Comparison of ENCODE assay signal across 8 mouse cellular contexts in the genomic region with DNA sequence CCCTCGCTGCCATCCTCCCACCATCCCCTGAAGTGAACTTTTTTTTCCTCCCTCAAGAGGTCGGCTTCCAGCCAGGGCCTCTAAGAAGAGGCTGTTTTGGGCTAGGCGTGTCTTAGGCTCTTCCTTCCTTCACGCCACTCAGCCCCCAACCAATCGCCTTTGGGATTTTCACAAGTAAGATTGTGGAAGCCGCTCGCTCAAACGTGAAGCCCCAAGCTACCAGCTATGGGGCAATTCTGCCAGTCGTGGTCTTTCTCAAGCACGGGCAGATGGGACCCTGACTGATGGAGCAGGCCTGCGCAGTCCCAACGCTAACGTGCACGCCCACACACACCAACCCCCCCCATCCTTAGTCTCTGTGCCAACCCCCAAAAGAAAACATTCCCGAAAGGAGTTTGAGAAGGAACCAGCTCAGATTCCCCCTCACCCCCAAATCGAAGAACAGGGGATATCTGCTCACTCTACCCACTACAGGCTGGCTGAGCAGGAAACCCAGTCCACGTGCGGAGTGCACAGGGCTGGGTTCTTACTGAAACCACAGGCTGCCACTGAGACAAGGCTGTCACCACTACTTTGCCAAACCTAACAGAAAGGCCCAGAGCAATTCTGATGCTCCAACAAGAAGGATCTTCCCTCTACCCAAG. TPM values are rescaled to one million over a fixed set of nuclear protein-coding genes. Genes with fewer than 3 reads are reported as not detected.
DNase-seq lines count a peak whose midpoint lies in the region; ATAC-seq and TF ChIP-seq lines count a peak whose summit lies in the region.

No protein-coding gene starts in this region.

- H3K4me2 ChIP-seq in forebrain, embryonic 13.5 days, result peak overlapping the region; percentile 97
- peak overlapping the region; percentile 86 for H3K4me2 ChIP-seq in hindbrain, embryonic 12.5 days (replicated peaks)
- peak overlapping the region; percentile 96 for H3K4me2 ChIP-seq in limb, embryonic 12.5 days
- H3K4me2 ChIP-seq in stomach, embryonic 14.5 days (replicated peaks; ENCODE audit: low read depth, low read length), result peak overlapping the region; percentile 88

- no peaks in the 10 kb centered on the region for H3K9me3 ChIP-seq in E14TG2a.4 (ENCODE audit: low read length)
- no peaks in the 10 kb centered on the region for H3K9me3 ChIP-seq in forebrain, embryonic 13.5 days (replicated peaks)
- no peaks in the 10 kb centered on the region for H3K9me3 ChIP-seq in hindbrain, embryonic 12.5 days (replicated peaks)
- H3K9me3 ChIP-seq in limb, embryonic 12.5 days, result no peaks in the 10 kb centered on the region
- no peaks in the 10 kb centered on the region for H3K9me3 ChIP-seq in midbrain, embryonic 10.5 days (replicated peaks)
- no peaks in the 10 kb centered on the region for H3K9me3 ChIP-seq in stomach, embryonic 14.5 days (ENCODE audit: control insufficient read depth, low read depth, low read length)

- peak; percentile 39; the same call in 1 of the 2 replicates for ATAC-seq in forebrain, embryonic 13.5 days
- ATAC-seq in hindbrain, embryonic 12.5 days (ENCODE audit: low FRiP score), result no peak
- ATAC-seq in limb, embryonic 12.5 days (ENCODE audit: insufficient number of reproducible peaks, insufficient read depth, low FRiP score, low TSS enrichment, low read depth), result no peak
- no peak; the same call in 1 of the 2 replicates for ATAC-seq in stomach, embryonic 14.5 days (ENCODE audit: insufficient number of reproducible peaks, insufficient read depth, low FRiP score, low read depth)

- TF ChIP-seq CTCF in E14TG2a.4 (conservative IDR thresholded peaks at IDR 0.05; ENCODE audit: low read length), result no peak

- peak overlapping the region; percentile 94 for H3K4me3 ChIP-seq in E14TG2a.4 (replicated peaks; ENCODE audit: low read length)
- peak overlapping the region; percentile 67 for H3K4me3 ChIP-seq in forebrain, embryonic 13.5 days
- H3K4me3 ChIP-seq in hindbrain, embryonic 12.5 days, result peak overlapping the region; percentile 53
- peak overlapping the region; percentile 76 for H3K4me3 ChIP-seq in limb, embryonic 12.5 days (replicated peaks)
- peak overlapping the region; percentile 76 for H3K4me3 ChIP-seq in midbrain, embryonic 10.5 days
- H3K4me3 ChIP-seq in stomach, embryonic 14.5 days (ENCODE audit: low read depth, low read length), result peak overlapping the region; percentile 86

- no peak overlapping the region for H3K27ac ChIP-seq in forebrain, embryonic 13.5 days
- H3K27ac ChIP-seq in hindbrain, embryonic 12.5 days, result 0 out of 2 replicates have a peak overlapping the region, but pooled peaks have one; percentile 30
- no peak overlapping the region for H3K27ac ChIP-seq in limb, embryonic 12.5 days
- H3K27ac ChIP-seq in midbrain, embryonic 10.5 days (replicated peaks), result peak overlapping the region; percentile 83
- no peak overlapping the region for H3K27ac ChIP-seq in stomach, embryonic 14.5 days (ENCODE audit: low read length)

- H3K9ac ChIP-seq in forebrain, embryonic 13.5 days, result peak overlapping the region; percentile 45
- peak overlapping the region; percentile 66; the same call in 1 of the 2 replicates for H3K9ac ChIP-seq in hindbrain, embryonic 12.5 days
- H3K9ac ChIP-seq in limb, embryonic 12.5 days (replicated peaks), result peak overlapping the region; percentile 76
- no peak overlapping the region for H3K9ac ChIP-seq in stomach, embryonic 14.5 days (replicated peaks; ENCODE audit: low read depth, low read length)

- DNase-seq in adipocyte (ENCODE audit: low spot score), result peak; percentile 89
- DNase-seq in midbrain, embryonic 10.5 days (ENCODE audit: low spot score), result peak; percentile 62
- no peak for DNase-seq in frontal cortex, postnatal 25 days (ENCODE audit: low spot score in 2 of 2)

- H3K27me3 ChIP-seq in E14TG2a.4 (ENCODE audit: insufficient read depth, low read length), result peaks cover 11% of the 10 kb centered on the region; the same call in 1 of the 2 replicates
- H3K27me3 ChIP-seq in forebrain, embryonic 13.5 days, result no peaks in the 10 kb centered on the region
- peaks cover 8% of the 10 kb centered on the region for H3K27me3 ChIP-seq in hindbrain, embryonic 12.5 days
- peaks cover 10% of the 10 kb centered on the region for H3K27me3 ChIP-seq in limb, embryonic 12.5 days
- peaks cover 7% of the 10 kb centered on the region; the same call in 1 of the 2 replicates for H3K27me3 ChIP-seq in midbrain, embryonic 10.5 days (ENCODE audit: low read depth, poor library complexity, severe bottlenecking)
- no peaks in the 10 kb centered on the region for H3K27me3 ChIP-seq in stomach, embryonic 14.5 days (ENCODE audit: control insufficient read depth, insufficient read depth, low read length)

- peaks cover 15% of the 10 kb centered on the region for H3K36me3 ChIP-seq in E14TG2a.4 (ENCODE audit: insufficient read depth, low read length)
- no peaks in the 10 kb centered on the region for H3K36me3 ChIP-seq in forebrain, embryonic 13.5 days (ENCODE audit: poor library complexity, severe bottlenecking)
- H3K36me3 ChIP-seq in hindbrain, embryonic 12.5 days, result no peaks in the 10 kb centered on the region
- H3K36me3 ChIP-seq in limb, embryonic 12.5 days, result no peaks in the 10 kb centered on the region
- H3K36me3 ChIP-seq in midbrain, embryonic 10.5 days, result peaks cover 10% of the 10 kb centered on the region; the same call in 1 of the 2 replicates
- no peaks in the 10 kb centered on the region for H3K36me3 ChIP-seq in stomach, embryonic 14.5 days (ENCODE audit: control insufficient read depth, insufficient read depth, low read length)

- 5% methylated on average over 18 of the region's 18 CpGs for WGBS in forebrain, embryonic 13.5 days
- 3% methylated on average over 18 of the region's 18 CpGs for WGBS in hindbrain, embryonic 12.5 days
- 8% methylated on average over 18 of the region's 18 CpGs for WGBS in limb, embryonic 12.5 days
- 3% methylated on average over 18 of the region's 18 CpGs for WGBS in midbrain, embryonic 10.5 days
- WGBS in stomach, embryonic 14.5 days, result 7% methylated on average over 18 of the region's 18 CpGs

- peaks cover 58% of the 10 kb centered on the region for H3K4me1 ChIP-seq in E14TG2a.4 (replicated peaks; ENCODE audit: low read depth, low read length)
- H3K4me1 ChIP-seq in forebrain, embryonic 13.5 days, result peaks cover 28% of the 10 kb centered on the region
- H3K4me1 ChIP-seq in hindbrain, embryonic 12.5 days, result peaks cover 27% of the 10 kb centered on the region
- peaks cover 28% of the 10 kb centered on the region for H3K4me1 ChIP-seq in limb, embryonic 12.5 days (replicated peaks)
- peaks cover 48% of the 10 kb centered on the region for H3K4me1 ChIP-seq in midbrain, embryonic 10.5 days
- H3K4me1 ChIP-seq in stomach, embryonic 14.5 days (ENCODE audit: control insufficient read depth, insufficient read depth, low read length), result peaks cover 19% of the 10 kb centered on the region

RNA-seq across cellular contexts. Expression of a gene that starts 1.7 kb away (rescaled TPM):
- polyA plus RNA-seq in forebrain, embryonic 13.5 days (2015; fragmentation: Nextera tagmentation; extraction: Ambion mirVana), result 26.4 and 29.8 TPM in 2 replicates
- polyA plus RNA-seq in hindbrain, embryonic 12.5 days (2016; fragmentation: Nextera tagmentation; extraction: Ambion mirVana), result 28.6 and 29.7 TPM in 2 replicates
- polyA plus RNA-seq in limb, embryonic 12.5 days (2016; fragmentation: Nextera tagmentation; extraction: Ambion mirVana), result 36.0 and 36.5 TPM in 2 replicates
- 48.1 and 52.3 TPM in 2 replicates for polyA plus RNA-seq in midbrain, embryonic 10.5 days (2016; fragmentation: Nextera tagmentation; extraction: Ambion mirVana)
- 45.0 and 47.1 TPM in 2 replicates for polyA plus RNA-seq in stomach, embryonic 14.5 days (2014; fragmentation: Nextera tagmentation; extraction: Ambion mirVana)

RNA-seq across cellular contexts. Expression of a gene that starts 49.9 kb away (rescaled TPM):
- 0.27 and 0.38 TPM in 2 replicates for polyA plus RNA-seq in forebrain, embryonic 13.5 days (2015; fragmentation: Nextera tagmentation; extraction: Ambion mirVana)
- 0.58 and 0.82 TPM in 2 replicates for polyA plus RNA-seq in hindbrain, embryonic 12.5 days (2016; fragmentation: Nextera tagmentation; extraction: Ambion mirVana)
- polyA plus RNA-seq in limb, embryonic 12.5 days (2016; fragmentation: Nextera tagmentation; extraction: Ambion mirVana), result 0.39 and 0.46 TPM in 2 replicates
- polyA plus RNA-seq in midbrain, embryonic 10.5 days (2016; fragmentation: Nextera tagmentation; extraction: Ambion mirVana), result 0.56 and 0.57 TPM in 2 replicates
- polyA plus RNA-seq in stomach, embryonic 14.5 days (2014; fragmentation: Nextera tagmentation; extraction: Ambion mirVana), result 0.20 and 0.35 TPM in 2 replicates

RNA-seq across cellular contexts. Expression of a gene that starts 50.8 kb away (rescaled TPM):
- polyA plus RNA-seq in forebrain, embryonic 13.5 days (2015; fragmentation: Nextera tagmentation; extraction: Ambion mirVana), result 1,082 and 1,216 TPM in 2 replicates
- 1,117 and 1,167 TPM in 2 replicates for polyA plus RNA-seq in hindbrain, embryonic 12.5 days (2016; fragmentation: Nextera tagmentation; extraction: Ambion mirVana)
- polyA plus RNA-seq in limb, embryonic 12.5 days (2016; fragmentation: Nextera tagmentation; extraction: Ambion mirVana), result 1,024 and 1,053 TPM in 2 replicates
- polyA plus RNA-seq in midbrain, embryonic 10.5 days (2016; fragmentation: Nextera tagmentation; extraction: Ambion mirVana), result 957 and 1,129 TPM in 2 replicates
- polyA plus RNA-seq in stomach, embryonic 14.5 days (2014; fragmentation: Nextera tagmentation; extraction: Ambion mirVana), result 1,055 and 1,113 TPM in 2 replicates

Comparison
In these comparisons a context has a peak if more than half of its experiments do, and no peak if none do; other contexts are left out.
1. DNase-seq: peak in adipocyte (single experiment) and midbrain, embryonic 10.5 days (single experiment); none in frontal cortex, postnatal 25 days (0 of 2).
2. H3K27ac ChIP-seq: peak in hindbrain, embryonic 12.5 days (single experiment) and midbrain, embryonic 10.5 days (single experiment); none in forebrain, embryonic 13.5 days (single experiment), limb, embryonic 12.5 days (single experiment) and stomach, embryonic 14.5 days (single experiment).
3. Peak in every context shown above with its lines, with median percentiles within 50 percentile points of each other: H3K4me3 ChIP-seq and H3K4me2 ChIP-seq.